Mouse (Mus musculus): ENCODE data around the gene Megf6. TPM values are rescaled to one million over a fixed set of nuclear protein-coding genes. Genes with fewer than 3 reads are reported as not detected.

The Megf6 gene
- polyA plus RNA-seq, 1 experiment from 2014 or later: 10.3 TPM

DNA sequence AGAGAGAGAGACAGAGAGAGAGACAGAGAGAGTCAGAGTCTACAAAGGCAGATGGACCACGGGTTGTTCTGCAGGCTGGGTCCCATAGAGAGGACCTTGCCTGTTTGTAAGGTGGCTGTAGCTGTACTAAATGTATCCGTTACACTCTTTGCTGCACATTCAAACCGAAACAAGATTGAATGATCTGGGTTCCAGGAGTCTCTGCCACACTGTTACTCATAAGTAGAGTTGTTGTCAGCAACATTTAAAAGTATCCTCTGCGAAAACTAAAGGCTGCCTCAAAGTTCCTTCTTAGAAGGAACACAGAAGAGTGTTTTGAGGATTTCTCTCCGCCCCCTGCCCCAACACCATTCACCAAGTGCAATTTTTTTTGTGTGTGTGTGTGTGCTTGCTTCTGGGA is 33.4 kb upstream of the Megf6 start:
- Histone ChIP-seq H3K36me3 (ENCODE audit: control insufficient read depth, insufficient read depth, low read length) (no peaks in the 10 kb centered on the region), H3K9ac (ENCODE audit: low read depth, low read length) (no peak overlapping the region), H3K4me1 (ENCODE audit: control insufficient read depth, insufficient read depth, low read depth, low read length) (peaks cover 23% of the 10 kb centered on the region), H3K27ac (ENCODE audit: low read depth, low read length) (no peak overlapping the region), H3K4me2 (ENCODE audit: low read length) (no peak overlapping the region), H3K4me3 (ENCODE audit: low read length) (no peak overlapping the region), H3K27me3 (replicated peaks; ENCODE audit: control insufficient read depth, insufficient read depth, low read length) (peaks cover 42% of the 10 kb centered on the region), H3K9me3 (ENCODE audit: control insufficient read depth, low read length) (no peaks in the 10 kb centered on the region)
- no peak for ATAC-seq
- 65% methylated on average over 5 of the region's 5 CpGs for WGBS

DNA sequence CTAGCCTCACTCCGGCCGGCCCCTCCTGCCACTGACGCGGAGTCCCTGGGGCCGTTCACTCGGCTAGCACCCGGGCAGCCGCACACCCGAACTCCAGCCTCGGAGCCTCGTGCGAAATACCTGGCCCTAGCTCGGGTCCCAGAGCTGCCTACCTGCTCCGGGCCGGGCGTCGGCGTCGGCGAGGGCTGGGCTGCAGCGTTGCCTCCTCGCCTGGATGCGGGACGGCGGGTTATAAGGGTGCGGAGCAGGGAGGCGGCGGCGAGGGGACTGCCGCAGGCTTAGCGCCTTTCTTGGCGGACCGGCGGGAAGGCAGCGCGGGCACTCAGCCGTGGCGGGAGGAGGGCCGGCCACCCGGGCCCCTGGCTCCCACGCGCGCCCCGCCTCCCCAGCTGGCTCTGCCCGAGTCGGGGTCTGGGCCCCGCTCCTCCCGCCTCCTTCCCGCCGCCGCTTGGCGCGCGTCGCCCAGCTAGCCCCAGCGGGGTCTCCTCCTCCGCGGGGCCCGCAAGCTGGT is 30.8 kb upstream of the Megf6 start:
- 0% methylated on average over 59 of the region's 59 CpGs for WGBS
- Histone ChIP-seq H3K4me3 (ENCODE audit: low read length) (peak overlapping the region; percentile 49), H3K9ac (ENCODE audit: low read depth, low read length) (peak overlapping the region; percentile 61), H3K9me3 (ENCODE audit: control insufficient read depth, low read length) (no peaks in the 10 kb centered on the region), H3K27me3 (replicated peaks; ENCODE audit: control insufficient read depth, insufficient read depth, low read length) (peaks cover 42% of the 10 kb centered on the region), H3K4me2 (ENCODE audit: low read length) (peak overlapping the region; percentile 95), H3K4me1 (ENCODE audit: control insufficient read depth, insufficient read depth, low read depth, low read length) (peaks cover 30% of the 10 kb centered on the region), H3K27ac (ENCODE audit: low read depth, low read length) (no peak overlapping the region), H3K36me3 (ENCODE audit: control insufficient read depth, insufficient read depth, low read length) (no peaks in the 10 kb centered on the region)
- no peak for ATAC-seq

DNA sequence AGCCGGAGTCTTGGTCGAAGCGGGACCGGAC is 30.5 kb upstream of the Megf6 start, which contains the start of gene Trp73:
Trp73 (minus strand) TSS at position 27 of the 31 bp plus-strand sequence.
- Histone ChIP-seq H3K27ac (ENCODE audit: low read depth, low read length) (no peak within 1 kb of the TSS), H3K9ac (ENCODE audit: low read depth, low read length) (peak within 1 kb of the TSS; percentile 61), H3K4me2 (ENCODE audit: low read length) (peak within 1 kb of the TSS; percentile 95), H3K4me3 (ENCODE audit: low read length) (peak within 1 kb of the TSS; percentile 49), H3K27me3 (replicated peaks; ENCODE audit: control insufficient read depth, insufficient read depth, low read length) (peaks cover 42% of the 10 kb centered on the region), H3K4me1 (ENCODE audit: control insufficient read depth, insufficient read depth, low read depth, low read length) (peaks cover 30% of the 10 kb centered on the region), H3K9me3 (ENCODE audit: control insufficient read depth, low read length) (no peaks in the 10 kb centered on the region), H3K36me3 (ENCODE audit: control insufficient read depth, insufficient read depth, low read length) (no peaks in the 10 kb centered on the region)
- WGBS: 0% methylated on average over 4 of the region's 4 CpGs
- no peak for ATAC-seq

DNA sequence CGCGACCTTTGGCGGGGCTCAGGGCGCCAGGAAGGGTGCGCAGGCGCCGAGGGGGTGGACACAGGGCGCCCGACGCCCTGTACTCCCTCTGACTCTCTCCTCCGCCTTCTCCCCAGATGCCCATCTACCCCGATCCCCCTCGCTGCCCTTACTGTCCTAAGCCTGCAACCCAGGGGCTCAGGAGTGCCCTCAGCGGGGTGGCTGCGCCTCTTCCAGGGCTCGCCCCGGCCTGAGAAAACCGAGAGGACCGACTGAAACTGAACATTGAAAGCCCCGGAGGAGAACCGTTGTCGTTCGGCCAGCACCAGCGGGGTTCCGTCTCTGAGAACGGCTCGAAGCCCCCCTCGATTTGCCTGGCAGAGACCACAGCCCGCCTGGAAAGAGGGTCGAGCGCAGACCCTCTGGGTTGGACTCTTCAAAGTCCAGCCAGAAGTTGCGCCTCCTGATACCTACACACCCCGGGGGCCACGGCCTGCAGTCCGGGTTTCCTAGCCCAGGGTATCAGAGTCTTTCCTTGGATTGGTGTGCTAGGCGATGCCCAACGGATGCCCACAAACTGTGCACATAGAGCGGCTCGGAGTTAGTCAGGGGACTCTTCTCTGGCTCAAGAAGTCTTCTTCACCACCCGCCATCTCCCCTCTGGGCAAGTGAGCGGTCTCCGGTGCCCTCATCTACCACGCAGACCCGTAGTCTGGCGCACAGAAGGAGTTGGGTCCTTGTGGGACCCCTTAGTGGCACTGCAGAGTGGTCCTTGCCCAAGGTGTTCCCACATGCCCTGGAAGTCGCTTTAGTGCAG is 30.1 kb upstream of the Megf6 start:
- WGBS: 1% methylated on average over 44 of the region's 46 CpGs
- peaks cover 42% of the 10 kb centered on the region for H3K27me3 ChIP-seq (replicated peaks; ENCODE audit: control insufficient read depth, insufficient read depth, low read length)
- peak overlapping the region; percentile 61 for H3K9ac ChIP-seq (ENCODE audit: low read depth, low read length)
- H3K4me2 ChIP-seq (ENCODE audit: low read length): peak overlapping the region; percentile 95
- H3K9me3 ChIP-seq (ENCODE audit: control insufficient read depth, low read length): no peaks in the 10 kb centered on the region
- no peak for ATAC-seq
- no peak overlapping the region for H3K27ac ChIP-seq (ENCODE audit: low read depth, low read length)
- peaks cover 30% of the 10 kb centered on the region for H3K4me1 ChIP-seq (ENCODE audit: control insufficient read depth, insufficient read depth, low read depth, low read length)
- H3K4me3 ChIP-seq (ENCODE audit: low read length): peak overlapping the region; percentile 49
- no peaks in the 10 kb centered on the region for H3K36me3 ChIP-seq (ENCODE audit: control insufficient read depth, insufficient read depth, low read length)

DNA sequence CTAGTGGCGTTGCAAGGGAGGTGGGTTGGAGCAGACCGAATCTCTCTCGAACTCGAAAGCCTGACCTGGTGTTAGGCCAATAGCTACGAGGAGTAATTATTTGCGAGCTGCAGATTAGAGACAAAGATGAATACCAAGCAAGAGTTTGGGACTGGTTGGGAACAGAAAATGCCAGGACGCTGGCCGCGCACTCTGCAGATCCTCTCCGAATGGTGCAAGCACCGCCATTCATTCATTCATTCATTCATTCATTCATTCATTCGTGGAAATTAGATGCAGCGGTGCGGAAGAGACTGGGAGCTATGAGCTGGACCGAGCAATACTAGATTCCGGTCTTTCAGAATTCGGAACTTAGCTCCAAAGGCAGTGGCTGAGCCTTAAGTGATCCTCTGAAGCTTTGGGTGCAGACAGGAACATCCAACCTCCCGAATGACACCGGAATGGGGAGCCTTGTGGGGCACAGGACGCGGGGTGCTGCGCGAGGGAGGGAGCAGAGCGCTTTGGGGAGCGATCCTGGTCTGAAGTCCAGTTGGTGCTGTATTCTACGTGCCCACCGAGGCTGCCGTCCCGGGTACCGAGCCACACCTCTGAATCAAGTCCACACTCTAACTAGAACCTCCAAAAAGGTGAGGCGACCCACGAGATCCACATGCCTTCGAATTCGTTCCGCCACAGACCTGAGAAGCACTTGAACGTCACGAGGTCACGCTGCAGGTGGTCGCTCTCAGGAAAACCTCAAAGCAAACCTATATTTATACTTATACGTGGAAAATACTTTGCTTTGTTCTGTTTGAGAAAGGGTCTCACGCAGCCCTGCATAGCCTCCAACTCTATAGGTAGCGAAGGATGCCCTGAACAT is 29.3 kb upstream of the Megf6 start:
- Histone ChIP-seq H3K36me3 (ENCODE audit: control insufficient read depth, insufficient read depth, low read length) (no peaks in the 10 kb centered on the region), H3K9me3 (ENCODE audit: control insufficient read depth, low read length) (no peaks in the 10 kb centered on the region), H3K4me2 (ENCODE audit: low read length) (peak overlapping the region; percentile 95), H3K27ac (ENCODE audit: low read depth, low read length) (no peak overlapping the region), H3K9ac (ENCODE audit: low read depth, low read length) (no peak overlapping the region), H3K4me3 (ENCODE audit: low read length) (peak overlapping the region; percentile 86), H3K27me3 (replicated peaks; ENCODE audit: control insufficient read depth, insufficient read depth, low read length) (peaks cover 38% of the 10 kb centered on the region), H3K4me1 (ENCODE audit: control insufficient read depth, insufficient read depth, low read depth, low read length) (peaks cover 30% of the 10 kb centered on the region)
- no peak for ATAC-seq
- WGBS: 1% methylated on average over 42 of the region's 42 CpGs

DNA sequence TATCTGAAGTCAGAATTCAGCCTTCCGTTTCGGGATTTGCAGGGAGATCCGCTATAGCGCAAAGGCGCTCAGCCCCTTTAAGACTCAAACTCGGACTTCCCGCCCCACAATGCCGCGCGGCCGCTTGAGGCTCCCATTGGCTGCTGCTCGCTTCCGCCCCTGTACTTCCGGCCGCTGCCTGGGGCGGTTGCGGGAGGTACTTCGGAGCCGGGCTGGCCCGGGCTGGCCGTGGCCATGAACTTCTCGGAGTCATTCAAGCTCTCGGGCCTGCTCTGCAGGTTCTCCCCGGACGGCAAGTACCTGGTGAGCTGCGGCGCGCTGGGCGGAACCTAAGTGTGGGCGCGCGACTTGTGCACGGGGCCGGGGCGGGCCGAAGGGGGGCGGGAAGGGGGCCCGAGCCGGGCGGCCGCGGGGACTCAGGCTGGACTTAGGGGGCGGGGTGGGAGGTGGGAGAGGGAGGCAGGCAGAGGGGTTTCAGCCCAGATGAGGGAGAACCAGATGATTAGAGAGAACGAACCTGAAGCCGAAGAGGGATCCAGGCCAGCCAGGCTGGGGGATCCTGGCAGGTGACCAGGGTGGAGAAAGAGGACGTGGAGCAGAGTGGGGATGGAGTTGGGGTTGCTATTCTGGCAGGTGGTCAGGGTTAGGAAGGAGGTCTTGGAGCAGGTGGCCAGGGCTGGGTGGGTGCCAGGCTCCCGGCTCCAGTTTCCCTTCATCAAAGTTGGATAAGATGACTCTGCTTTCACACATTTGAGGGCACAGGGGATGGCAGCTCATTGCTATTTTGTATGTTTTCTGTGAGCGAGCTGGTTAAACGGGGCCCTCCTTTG is 28.1 kb upstream of the Megf6 start, which contains the start of gene Wrap73:
Wrap73 (plus strand) TSS at position 162 of the 830 bp plus-strand sequence.
- H3K27ac ChIP-seq (ENCODE audit: low read depth, low read length): peak within 1 kb of the TSS; percentile 92
- no peaks in the 10 kb centered on the region for H3K36me3 ChIP-seq (ENCODE audit: control insufficient read depth, insufficient read depth, low read length)
- H3K9me3 ChIP-seq (ENCODE audit: control insufficient read depth, low read length): no peaks in the 10 kb centered on the region
- peak within 1 kb of the TSS; percentile 86 for H3K4me3 ChIP-seq (ENCODE audit: low read length)
- peaks cover 30% of the 10 kb centered on the region for H3K4me1 ChIP-seq (ENCODE audit: control insufficient read depth, insufficient read depth, low read depth, low read length)
- peak; percentile 95 for ATAC-seq
- H3K27me3 ChIP-seq (replicated peaks; ENCODE audit: control insufficient read depth, insufficient read depth, low read length): peaks cover 34% of the 10 kb centered on the region
- WGBS: 2% methylated on average over 49 of the region's 49 CpGs
- H3K4me2 ChIP-seq (ENCODE audit: low read length): peak within 1 kb of the TSS; percentile 95
- peak within 1 kb of the TSS; percentile 85 for H3K9ac ChIP-seq (ENCODE audit: low read depth, low read length)

DNA sequence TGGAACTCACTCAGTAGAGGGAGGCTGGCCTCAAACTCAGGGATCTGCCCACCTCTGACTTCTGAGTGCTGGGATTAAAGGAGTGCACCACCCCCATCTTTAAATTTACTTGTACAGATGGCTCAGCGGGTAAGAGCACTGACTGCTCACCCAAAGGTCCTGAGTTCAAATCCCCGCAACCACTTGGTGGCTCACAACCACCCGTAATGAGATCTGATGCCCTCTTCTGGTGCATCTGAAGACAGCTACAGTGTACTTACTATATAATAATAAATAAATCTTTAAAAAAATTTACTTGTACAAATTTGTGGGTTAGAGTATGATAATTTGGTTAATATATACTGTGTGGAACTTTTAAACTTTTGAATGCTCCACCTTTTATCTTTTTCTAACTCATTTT is 25.8 kb upstream of the Megf6 start:
- Histone ChIP-seq H3K4me1 (ENCODE audit: control insufficient read depth, insufficient read depth, low read depth, low read length) (peaks cover 26% of the 10 kb centered on the region), H3K9me3 (ENCODE audit: control insufficient read depth, low read length) (no peaks in the 10 kb centered on the region), H3K27ac (ENCODE audit: low read depth, low read length) (no peak overlapping the region), H3K4me2 (ENCODE audit: low read length) (no peak overlapping the region), H3K27me3 (replicated peaks; ENCODE audit: control insufficient read depth, insufficient read depth, low read length) (peaks cover 12% of the 10 kb centered on the region), H3K4me3 (ENCODE audit: low read length) (no peak overlapping the region), H3K36me3 (ENCODE audit: control insufficient read depth, insufficient read depth, low read length) (peaks cover 3% of the 10 kb centered on the region; the same call in 1 of the 2 replicates), H3K9ac (ENCODE audit: low read depth, low read length) (no peak overlapping the region)
- 79% methylated on average over 3 of the region's 3 CpGs for WGBS
- no peak for ATAC-seq

DNA sequence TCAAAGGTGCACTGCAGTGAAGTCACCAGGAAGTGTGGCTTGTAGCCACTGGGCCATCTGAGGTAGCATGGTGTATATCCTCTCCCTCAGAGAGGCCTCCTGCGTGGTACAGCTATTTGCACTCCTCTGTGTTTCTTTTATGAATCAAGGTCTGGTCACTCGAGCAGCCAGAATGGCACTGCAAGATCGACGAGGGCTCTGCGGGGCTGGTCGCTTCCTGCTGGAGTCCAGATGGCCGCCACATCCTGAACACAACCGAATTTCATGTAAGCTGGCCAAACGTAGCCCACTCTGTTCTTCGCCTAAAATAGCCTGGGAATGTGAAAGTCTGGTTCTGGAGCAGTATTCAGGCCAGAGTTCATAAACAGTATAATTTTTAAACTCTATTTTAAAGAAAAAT is 24.2 kb upstream of the Megf6 start:
- ATAC-seq: no peak
- Histone ChIP-seq H3K9ac (ENCODE audit: low read depth, low read length) (no peak overlapping the region), H3K4me1 (ENCODE audit: control insufficient read depth, insufficient read depth, low read depth, low read length) (peaks cover 12% of the 10 kb centered on the region), H3K27me3 (replicated peaks; ENCODE audit: control insufficient read depth, insufficient read depth, low read length) (peaks cover 2% of the 10 kb centered on the region), H3K4me3 (ENCODE audit: low read length) (no peak overlapping the region), H3K36me3 (ENCODE audit: control insufficient read depth, insufficient read depth, low read length) (peaks cover 12% of the 10 kb centered on the region; the same call in 1 of the 2 replicates), H3K9me3 (ENCODE audit: control insufficient read depth, low read length) (no peaks in the 10 kb centered on the region), H3K27ac (ENCODE audit: low read depth, low read length) (no peak overlapping the region), H3K4me2 (ENCODE audit: low read length) (no peak overlapping the region)
- 82% methylated on average over 10 of the region's 10 CpGs for WGBS

DNA sequence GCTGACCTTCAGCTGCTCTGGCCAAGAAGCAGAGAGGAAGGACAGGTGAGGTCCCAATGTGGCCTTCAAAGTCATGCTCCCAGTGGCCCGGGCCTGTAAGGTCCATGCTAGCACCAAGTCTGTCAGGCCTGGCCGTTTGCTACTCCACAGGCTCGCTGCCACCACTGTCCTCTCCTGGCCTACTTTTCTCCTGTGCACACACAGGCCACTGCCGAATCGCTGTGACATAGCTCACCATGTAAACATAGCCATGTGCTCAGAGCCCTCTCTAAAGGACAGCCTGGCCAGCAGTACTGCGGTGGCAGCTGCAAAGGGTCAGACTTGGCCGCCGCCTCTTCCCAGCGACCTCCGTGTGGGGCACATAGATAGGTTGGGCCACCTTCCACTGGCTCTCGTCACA is 16.4 kb upstream of the Megf6 start:
- H3K27ac ChIP-seq (ENCODE audit: low read depth, low read length): no peak overlapping the region
- H3K27me3 ChIP-seq (replicated peaks; ENCODE audit: control insufficient read depth, insufficient read depth, low read length): no peaks in the 10 kb centered on the region
- H3K36me3 ChIP-seq (ENCODE audit: control insufficient read depth, insufficient read depth, low read length): peaks cover 49% of the 10 kb centered on the region
- H3K9ac ChIP-seq (ENCODE audit: low read depth, low read length): no peak overlapping the region
- 78% methylated on average over 11 of the region's 11 CpGs for WGBS
- no peak for ATAC-seq
- H3K4me2 ChIP-seq (ENCODE audit: low read length): no peak overlapping the region
- H3K4me3 ChIP-seq (ENCODE audit: low read length): no peak overlapping the region
- H3K9me3 ChIP-seq (ENCODE audit: control insufficient read depth, low read length): no peaks in the 10 kb centered on the region
- H3K4me1 ChIP-seq (ENCODE audit: control insufficient read depth, insufficient read depth, low read depth, low read length): peaks cover 6% of the 10 kb centered on the region
